Mouse (Mus musculus) myocyte (in vitro differentiated cells): ENCODE measurements around the gene Rtl8c. TPM values are rescaled to one million over a fixed set of nuclear protein-coding genes. Genes with fewer than 3 reads are reported as not detected.
"Not testable (repeated sequence)": the region's sequence is repeated elsewhere in the genome, so short reads cannot be mapped to it uniquely, and the experiment has no call there.

Experiments
- H3K27me3 ChIP-seq: one replicate; pipeline ENCODE4 v1.6.1; 2011; ENCODE audit not compliant: control insufficient read depth, insufficient read depth, insufficient read length
- H3K36me3 ChIP-seq: one replicate; pipeline ENCODE4 v1.6.1; 2011; ENCODE audit not compliant: control insufficient read depth, insufficient read depth
- H3K4me2 ChIP-seq: one replicate; pipeline ENCODE4 v1.6.1; 2011; ENCODE audit warnings: low read depth, control low read depth
- H3K4me3 ChIP-seq: one replicate; pipeline ENCODE4 v1.5.1; 2011; ENCODE audit warnings: mild to moderate bottlenecking, control low read depth, moderate library complexity
- H3K79me2 ChIP-seq: one replicate; pipeline ENCODE4 v1.6.1; 2011; ENCODE audit not compliant: control insufficient read depth, insufficient read depth
- H3ac ChIP-seq: one replicate; pipeline ENCODE4 v1.6.1; 2011; ENCODE audit not compliant: control insufficient read depth, insufficient read length
- CEBPB ChIP-seq: IDR thresholded peaks from 2 replicates; pipeline ENCODE4 v1.6.1; 2011; ENCODE audit warnings: mild to moderate bottlenecking, moderate library complexity; ENCODE audit not compliant: poor library complexity, insufficient read depth, severe bottlenecking
- E2F4 ChIP-seq: IDR thresholded peaks from one replicate; pipeline ENCODE4 v1.6.1; 2011; ENCODE audit warnings: mild to moderate bottlenecking, control low read depth, moderate library complexity; ENCODE audit not compliant: insufficient read depth
- MAX ChIP-seq: IDR thresholded peaks from one replicate; pipeline ENCODE4 v1.6.1; 2011; ENCODE audit warnings: low read depth, mild to moderate bottlenecking, control low read depth
- MYOD1 ChIP-seq, 3 experiments: IDR thresholded peaks; one replicate each; pipeline ENCODE4 v1.6.1; 2011; ENCODE audit warnings: control low read depth in 2 of 3, low read depth in 2 of 3, mild to moderate bottlenecking in 2 of 3, moderate library complexity in 1 of 3; ENCODE audit not compliant: insufficient read length in 2 of 3, control insufficient read depth in 1 of 3
- MYOG ChIP-seq, 3 experiments: IDR thresholded peaks; one replicate each; pipeline ENCODE4 v1.6.1; 2011; ENCODE audit warnings: control low read depth in 2 of 3, low read depth in 2 of 3, mild to moderate bottlenecking in 2 of 3; ENCODE audit not compliant: insufficient read length in 2 of 3, control insufficient read depth in 1 of 3, insufficient read depth in 1 of 3
- POLR2A ChIP-seq: IDR thresholded peaks from one replicate; pipeline ENCODE4 v1.6.1; 2011; ENCODE audit warnings: low read depth, mild to moderate bottlenecking, control low read depth, moderate library complexity; ENCODE audit not compliant: insufficient read length
- POLR2AphosphoS2 ChIP-seq: IDR thresholded peaks from one replicate; pipeline ENCODE4 v1.6.1; 2011; ENCODE audit warnings: low read depth, control low read depth; ENCODE audit not compliant: insufficient read length
- REST ChIP-seq: IDR thresholded peaks from one replicate; pipeline ENCODE4 v1.6.1; 2011; ENCODE audit warnings: mild to moderate bottlenecking, control low read depth, moderate library complexity; ENCODE audit not compliant: insufficient read depth, insufficient read length
- SRF ChIP-seq: IDR thresholded peaks from one replicate; pipeline ENCODE4 v1.6.1; 2011; ENCODE audit warnings: low read depth; ENCODE audit not compliant: control insufficient read depth, insufficient read length
- TCF12 ChIP-seq: IDR thresholded peaks from one replicate; pipeline ENCODE4 v1.6.1; 2011; ENCODE audit warnings: mild to moderate bottlenecking, control low read depth; ENCODE audit not compliant: poor library complexity, insufficient read depth, severe bottlenecking
- TCF3 ChIP-seq: IDR thresholded peaks from one replicate; pipeline ENCODE4 v1.6.1; 2011; ENCODE audit warnings: low read depth, control low read depth; ENCODE audit not compliant: insufficient read length
- USF1 ChIP-seq: IDR thresholded peaks from one replicate; pipeline ENCODE4 v1.6.1; 2011; ENCODE audit warnings: low read depth, mild to moderate bottlenecking, control low read depth, moderate library complexity
- polyA plus RNA-seq: library from polyadenylated mRNA; unstranded; fragments of >200 nt; fragmentation: generic; extraction: Trizol; gene quantifications from one replicate; pipeline ENCODE4 v1.2.1, GENCODE M21; 2012; ENCODE audit warnings: missing spikeins

Gene Rtl8c
- polyA plus RNA-seq, 1 experiment = 3.3 TPM

- no peaks in the 10 kb centered on the region for H3K27me3 ChIP-seq
- H3K79me2 ChIP-seq = no peaks in the 10 kb centered on the region
- H3K36me3 ChIP-seq = no peaks in the 10 kb centered on the region
- H3K4me3 ChIP-seq = no peak overlapping the region
- no peak overlapping the region for H3ac ChIP-seq
- H3K4me2 ChIP-seq = peak overlapping the region; percentile 50
- TF ChIP-seq MYOD1 (IDR thresholded peaks at IDR 0.05; ENCODE audit: control insufficient read depth in 1 of 3, insufficient read length in 2 of 3, low read depth in 2 of 3) (no peak), POLR2AphosphoS2 (no peak), MYOG (IDR thresholded peaks at IDR 0.05; ENCODE audit: control insufficient read depth in 1 of 3, insufficient read depth in 1 of 3, insufficient read length in 2 of 3, low read depth in 2 of 3) (no peak), REST (no peak), TCF12 (no peak), POLR2A (no peak), E2F4 (no peak), MAX (no peak), CEBPB (no peak), SRF (no peak), USF1 (no peak), TCF3 (no peak)
Measured at GRCm38 (mm10) chrX:53608122-53608813, 436 bp downstream of the Rtl8c start.

- H3ac ChIP-seq, H3K4me3 ChIP-seq, H3K79me2 ChIP-seq, H3K27me3 ChIP-seq, H3K36me3 ChIP-seq: not testable (repeated sequence)
- peak within 1 kb of the TSS; percentile 50 for H3K4me2 ChIP-seq
Measured at GRCm38 (mm10) chrX:53608879-53609278, 1.0 kb downstream of the Rtl8c start, which contains the start of gene Gm14597. Gene Gm14597 (minus strand): TSS chrX:53608979.

DNA sequence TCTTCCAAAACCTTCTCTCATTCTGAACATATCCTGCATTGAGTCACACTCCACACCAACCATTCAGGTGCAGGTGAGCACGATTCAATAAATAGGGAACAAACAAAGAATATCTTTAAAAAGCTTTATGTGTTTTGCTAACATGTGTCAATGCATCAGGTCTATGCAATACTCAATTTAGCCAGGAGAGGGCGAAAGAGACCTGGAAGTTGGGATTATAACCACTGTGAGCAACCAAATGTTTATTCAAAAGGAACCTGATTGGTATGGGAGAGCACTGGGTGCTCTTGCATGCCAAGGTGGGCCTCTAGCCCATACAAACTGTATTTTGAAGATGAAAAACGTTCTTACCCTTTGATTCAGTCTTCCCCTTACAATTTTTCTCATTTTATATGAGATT, 2.7 kb downstream of the Rtl8c start:
- no peaks in the 10 kb centered on the region for H3K27me3 ChIP-seq
- no peak for TF ChIP-seq POLR2A
- TF ChIP-seq MYOD1 (IDR thresholded peaks at IDR 0.05; ENCODE audit: control insufficient read depth in 1 of 3, insufficient read length in 2 of 3, low read depth in 2 of 3) = no peak
- no peak for TF ChIP-seq MAX
- TF ChIP-seq TCF3 = no peak
- no peak for TF ChIP-seq POLR2AphosphoS2
- no peak for TF ChIP-seq E2F4
- no peak for TF ChIP-seq MYOG (IDR thresholded peaks at IDR 0.05; ENCODE audit: control insufficient read depth in 1 of 3, insufficient read depth in 1 of 3, insufficient read length in 2 of 3, low read depth in 2 of 3)
- H3K36me3 ChIP-seq = no peaks in the 10 kb centered on the region
- no peak overlapping the region for H3K4me2 ChIP-seq
- no peak overlapping the region for H3K4me3 ChIP-seq
- H3ac ChIP-seq = no peak overlapping the region
- no peaks in the 10 kb centered on the region for H3K79me2 ChIP-seq

GRCm38 (mm10) chrX:53611395-53611794, 3.6 kb downstream of the Rtl8c start:
- not testable (repeated sequence) for H3K4me3 ChIP-seq, H3K4me2 ChIP-seq, H3K27me3 ChIP-seq, H3K36me3 ChIP-seq, H3ac ChIP-seq, H3K79me2 ChIP-seq

DNA sequence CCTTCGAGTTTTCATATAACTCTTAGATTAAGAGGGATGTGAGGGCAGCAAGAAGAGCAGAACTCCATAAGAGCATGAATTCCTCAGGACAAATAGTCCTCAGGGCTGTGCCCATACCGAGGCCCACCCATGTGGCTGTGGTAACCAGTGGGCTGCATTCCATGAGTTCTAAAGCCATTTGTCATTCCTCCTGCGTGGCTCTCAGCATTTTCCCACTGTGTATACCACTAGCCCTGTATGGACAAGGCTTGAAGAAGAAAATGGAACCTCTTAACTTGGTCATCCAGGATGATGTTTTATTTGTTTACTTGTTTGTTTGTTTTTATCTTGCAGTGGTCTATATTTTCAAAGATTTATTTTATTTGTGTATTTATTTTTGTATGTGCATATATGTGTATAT, 30.3 kb downstream of the Rtl8c start:
- not testable (repeated sequence) for H3K79me2 ChIP-seq, H3K4me2 ChIP-seq, H3K36me3 ChIP-seq, H3K4me3 ChIP-seq, H3ac ChIP-seq, H3K27me3 ChIP-seq

DNA sequence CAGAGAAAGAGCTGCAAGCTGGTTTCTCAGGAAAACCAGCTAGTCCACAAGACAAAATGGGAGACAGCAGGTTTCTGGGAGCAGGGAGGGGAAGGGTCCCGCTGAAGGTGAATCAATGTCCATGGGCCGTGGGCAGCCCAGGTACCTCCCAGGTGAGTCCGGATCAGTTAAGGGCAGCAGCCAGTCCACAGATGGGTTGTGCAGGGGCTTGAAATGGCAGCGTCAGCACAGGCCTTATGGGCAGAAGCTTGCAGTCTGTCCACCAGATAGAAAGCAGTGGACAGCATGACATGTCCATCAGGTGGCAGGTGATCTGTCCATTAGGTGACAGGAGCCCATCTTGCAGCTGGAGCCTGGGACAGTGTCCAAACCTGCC, 34.8 kb downstream of the Rtl8c start:
- H3K79me2 ChIP-seq, H3K27me3 ChIP-seq, H3K36me3 ChIP-seq, H3K4me3 ChIP-seq, H3K4me2 ChIP-seq, H3ac ChIP-seq: not testable (repeated sequence)

DNA sequence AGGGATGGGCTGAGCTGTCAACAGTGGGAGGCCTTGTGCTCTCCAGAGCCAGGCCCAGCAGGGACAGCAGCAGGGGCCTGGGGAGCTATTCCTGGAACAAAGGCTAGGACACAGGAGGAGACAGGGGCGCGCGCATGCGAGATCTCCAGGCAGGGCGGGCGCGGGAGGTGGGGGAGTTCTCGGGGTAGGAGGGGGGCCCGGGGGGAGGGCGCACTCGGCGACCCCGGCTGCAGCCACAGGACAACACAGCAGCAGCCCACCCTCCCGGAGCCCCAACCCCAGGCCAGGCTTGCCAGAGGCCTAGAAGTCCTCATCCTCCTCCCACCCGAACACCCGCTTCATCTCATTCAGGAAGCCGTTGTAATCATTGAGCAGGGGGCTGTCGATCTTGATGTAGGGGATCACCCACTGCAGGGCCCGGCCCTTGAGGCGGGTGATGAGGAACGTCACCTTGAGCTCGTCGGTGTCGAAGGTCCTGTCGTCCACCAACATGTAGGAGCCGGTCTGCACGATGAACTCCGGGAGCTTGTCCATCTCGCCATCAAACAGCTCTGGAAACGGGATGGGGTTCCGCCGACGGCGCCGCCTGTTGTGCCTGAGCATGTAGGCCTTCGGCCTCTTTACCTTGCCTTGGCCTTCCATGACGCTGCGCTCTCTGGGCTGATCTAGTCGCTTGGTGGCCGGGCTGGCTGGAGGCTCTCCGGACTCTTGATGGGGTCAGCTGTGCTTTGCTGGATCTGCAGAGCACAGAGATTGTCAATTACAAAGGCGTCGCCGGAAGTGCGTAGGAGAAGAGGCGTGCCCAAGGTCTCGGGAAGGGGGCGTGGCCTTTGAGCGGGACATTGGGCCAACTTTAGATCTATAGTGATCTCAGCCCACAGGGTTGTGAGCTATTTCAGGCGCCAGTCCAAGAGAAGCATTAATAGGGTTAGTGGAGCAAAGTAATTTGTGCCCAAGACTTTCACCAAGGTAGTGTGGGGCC, 35.4 kb downstream of the Rtl8c start, which contains the start of gene Rtl8a:
Gene Rtl8a, minus strand, starts transcription at position 703 of the 982 bp plus-strand sequence.
- not testable (repeated sequence) for H3ac ChIP-seq, H3K79me2 ChIP-seq, H3K27me3 ChIP-seq, H3K4me3 ChIP-seq, H3K36me3 ChIP-seq
- H3K4me2 ChIP-seq = peak within 1 kb of the TSS; percentile 68
